Mouse (Mus musculus) neutrophil, adult 5-6 weeks (primary cell): ENCODE measurements around the gene Dctn2. TPM values are rescaled to one million over a fixed set of nuclear protein-coding genes. Genes with fewer than 3 reads are reported as not detected.

Experiments
- ATAC-seq: fragments of 151-379, 151-347 bp; 2 replicates; pipeline ENCODE4 v1.8.0; 2017; ENCODE audit warnings: mild to moderate bottlenecking, moderate TSS enrichment; ENCODE audit not compliant: insufficient number of reproducible peaks, poor library complexity, low FRiP score, severe bottlenecking; ENCODE audit errors: extremely low read depth
- total RNA-seq: library from RNA; stranded (forward); fragments of 200-1000 nt; gene quantifications from 2 replicates; pipeline ENCODE4 v1.2.3, GENCODE M21; 2017

Dctn2 gene
- total RNA-seq, 1 experiment from 2014 or later: 89.5 TPM

DNA sequence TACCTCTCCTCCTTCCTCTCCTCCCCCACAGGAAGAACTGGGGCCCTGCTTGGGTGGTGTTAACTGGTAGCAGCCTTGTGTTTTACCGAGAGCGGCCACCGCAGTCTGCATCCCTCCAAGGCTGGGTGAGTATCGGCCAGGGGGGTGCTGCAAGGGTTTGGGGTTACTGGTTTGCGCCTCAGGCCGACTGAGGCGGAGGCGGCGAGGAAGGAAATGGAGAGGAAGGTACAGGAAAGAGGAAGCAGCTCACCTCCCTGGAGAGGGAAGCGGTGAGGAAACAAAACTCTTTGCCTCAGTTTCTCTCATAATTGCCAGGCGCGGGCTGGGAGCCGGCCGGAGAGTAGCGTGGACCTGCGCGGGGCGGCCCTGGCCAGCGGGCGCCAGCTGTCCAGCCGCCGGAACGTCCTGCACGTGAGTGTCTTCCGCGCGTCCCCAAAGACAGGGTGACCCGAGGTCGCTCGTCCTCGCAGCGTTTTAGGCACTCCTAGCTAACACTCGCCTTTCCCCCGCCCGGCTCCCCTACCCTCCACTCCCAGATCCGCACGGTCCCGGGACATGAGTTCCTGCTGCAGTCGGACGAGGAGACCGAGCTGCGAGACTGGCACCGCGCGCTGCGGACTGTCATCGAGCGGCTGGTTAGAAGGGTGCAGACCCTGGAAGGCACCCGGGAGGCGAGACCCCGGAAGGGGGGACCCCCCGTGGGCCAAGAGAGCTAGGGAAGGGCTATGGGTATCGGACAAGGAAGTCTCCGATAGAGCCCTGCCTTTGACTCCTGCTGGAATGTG lies 60.0 kb downstream of the Dctn2 start:
- no peak for ATAC-seq

GRCm38 (mm10) chr10:127326828-127327227 lies 60.7 kb downstream of the Dctn2 start:
- no peak for ATAC-seq

DNA sequence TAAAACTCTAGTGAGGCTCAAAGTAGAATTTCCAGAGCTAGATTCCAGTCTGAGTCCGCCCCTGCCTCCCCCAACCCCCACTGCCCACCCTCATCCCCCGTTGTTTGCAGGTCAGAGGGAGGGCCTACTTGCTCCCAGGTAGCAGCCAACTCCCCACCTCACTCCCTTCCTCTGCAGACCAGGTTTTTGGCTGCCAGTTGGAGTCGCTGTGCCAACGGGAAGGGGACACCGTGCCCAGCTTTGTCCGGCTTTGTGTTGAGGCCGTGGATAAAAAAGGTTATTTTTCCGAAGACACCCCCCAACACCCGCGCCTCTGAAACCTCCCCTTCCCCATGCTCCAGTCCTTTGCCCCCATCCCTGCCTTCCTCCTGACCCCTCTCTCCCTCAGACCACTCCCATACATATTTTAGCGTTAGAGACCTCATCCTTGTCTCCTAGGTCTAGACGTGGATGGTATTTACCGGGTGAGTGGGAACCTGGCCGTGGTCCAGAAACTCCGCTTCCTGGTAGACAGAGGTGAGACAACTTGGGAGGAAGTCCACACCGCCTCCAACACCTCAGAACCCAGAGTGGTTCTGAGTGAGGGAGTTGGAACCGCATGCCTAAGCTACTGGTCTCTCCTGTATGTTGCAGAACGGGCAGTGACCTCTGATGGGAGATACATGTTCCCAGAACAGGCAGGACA lies 61.4 kb downstream of the Dctn2 start:
- ATAC-seq: no peak

DNA sequence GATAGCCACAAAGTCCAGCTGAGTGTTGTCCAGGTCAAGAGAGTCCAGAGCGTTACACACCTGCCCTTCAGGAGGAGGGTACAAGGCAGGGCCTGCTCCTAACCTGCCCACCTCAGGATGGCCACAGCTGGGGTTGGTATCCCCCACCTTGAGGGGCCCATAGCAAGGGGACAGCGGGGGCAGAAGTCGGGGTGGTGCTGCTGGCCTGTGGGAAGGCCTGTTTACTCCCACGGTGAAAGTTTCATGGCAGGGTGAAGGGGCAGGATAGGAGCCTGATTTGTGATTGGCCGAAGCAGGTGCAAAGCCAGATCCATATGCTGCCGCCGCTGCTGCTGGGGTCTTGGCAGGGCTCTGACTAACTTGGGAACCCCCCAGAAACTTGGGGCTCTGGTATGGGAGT lies 64.0 kb downstream of the Dctn2 start:
- no peak for ATAC-seq

Other genes with a start within 250 kb of the Dctn2 start
- gene Tsfm, start 235.5 kb upstream of the Dctn2 start, total RNA-seq: 8.6 and 12.9 TPM in 2 replicates
- 4.3 and 8.3 TPM in 2 replicates for gene Mettl1, start 225.0 kb upstream of the Dctn2 start, total RNA-seq
- 0.23 TPM in 1 of 2 replicates, not detected in the other for gene Eef1akmt3, start 224.9 kb upstream of the Dctn2 start, total RNA-seq
- not detected in 2 replicates for gene Cyp27b1, start 218.1 kb upstream of the Dctn2 start, total RNA-seq
- 0.98 and 1.9 TPM in 2 replicates for gene March9, start 206.2 kb upstream of the Dctn2 start, total RNA-seq
- 25.9 and 31.7 TPM in 2 replicates for gene Cdk4, start 202.8 kb upstream of the Dctn2 start, total RNA-seq
- 21.9 and 23.5 TPM in 2 replicates for gene Tspan31, start 196.1 kb upstream of the Dctn2 start, total RNA-seq
- gene Agap2, start 191.1 kb upstream of the Dctn2 start, total RNA-seq: 54.4 and 60.8 TPM in 2 replicates
- 157 and 176 TPM in 2 replicates for gene Os9, start 145.2 kb upstream of the Dctn2 start, total RNA-seq
- 246 and 273 TPM in 2 replicates for gene B4galnt1, start 101.1 kb upstream of the Dctn2 start, total RNA-seq
- 2.5 and 3.0 TPM in 2 replicates for gene Slc26a10, start 85.7 kb upstream of the Dctn2 start, total RNA-seq
- gene Arhgef25, start 76.3 kb upstream of the Dctn2 start, total RNA-seq: not detected in 2 replicates
- 9.0 and 11.5 TPM in 2 replicates for gene Dtx3, start 70.6 kb upstream of the Dctn2 start, total RNA-seq
- gene Pip4k2c, start 54.8 kb upstream of the Dctn2 start, total RNA-seq: 36.5 and 37.1 TPM in 2 replicates
- gene Kif5a, start 3.0 kb upstream of the Dctn2 start, total RNA-seq: not detected in 2 replicates
- 19.9 and 27.8 TPM in 2 replicates for gene Mbd6, start 22.6 kb downstream of the Dctn2 start, total RNA-seq
- 57.0 and 63.3 TPM in 2 replicates for gene Mars, start 45.4 kb downstream of the Dctn2 start, total RNA-seq
- 146 and 150 TPM in 2 replicates for gene Arhgap9, start 55.6 kb downstream of the Dctn2 start, total RNA-seq
- gene Gli1, start 75.6 kb downstream of the Dctn2 start, total RNA-seq: not detected in 2 replicates
- 0.12 TPM in 1 of 2 replicates, not detected in the other for gene Inhbe, start 88.0 kb downstream of the Dctn2 start, total RNA-seq
- not detected in 2 replicates for gene Inhbc, start 104.1 kb downstream of the Dctn2 start, total RNA-seq
- gene R3hdm2, start 114.0 kb downstream of the Dctn2 start, total RNA-seq: 51.8 and 67.4 TPM in 2 replicates
- 6.0 and 9.8 TPM in 2 replicates for gene Stac3, start 235.3 kb downstream of the Dctn2 start, total RNA-seq
- not detected in 2 replicates for gene Ndufa4l2, start 248.6 kb downstream of the Dctn2 start, total RNA-seq